Mouse (Mus musculus) adrenal gland, adult (tissue): Measurements from ENCODE around the gene Pik3r5.

Source experiments
- DNase-seq, 2 experiments: peaks; one replicate each; pipeline ENCODE4 v3.0.0; 2022 to 2023; ENCODE audit warnings: low spot score in 1 of 2; ENCODE audit not compliant: inconsistent age in 2 of 2

Pik3r5 gene

GRCm38 (mm10) chr11:68431699-68432360 lies at the start of gene Pik3r5:
Pik3r5 (plus strand) TSS chr11:68432121.
- peak; percentile 74 to 94 for DNase-seq

DNA sequence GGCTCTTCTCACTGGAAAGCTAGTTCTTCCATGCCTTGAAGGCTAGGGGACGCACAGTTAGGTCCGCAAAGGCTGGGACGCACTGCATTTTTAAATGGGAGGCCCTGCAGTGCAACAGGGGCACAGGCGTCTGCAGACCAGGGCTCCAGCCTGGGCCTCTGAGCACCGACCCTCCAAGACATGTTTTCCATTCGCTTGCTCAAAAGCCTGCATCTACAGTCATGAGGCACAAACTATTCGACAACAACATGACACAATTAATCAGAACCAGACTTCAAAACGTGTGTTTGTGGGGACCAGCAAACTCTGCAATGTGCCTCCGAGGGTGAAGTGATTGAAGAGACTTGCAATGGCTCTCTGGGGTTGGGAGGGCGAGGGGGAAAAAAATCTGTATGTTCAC lies 48.4 kb upstream of the Pik3r5 start:
- DNase-seq = peak in 1 of 2 experiments; percentile 22

- peak in 1 of 2 experiments; percentile 22 for DNase-seq
These were observed 47.8 kb upstream of the Pik3r5 start for GRCm38 (mm10) chr11:68384131-68384530.

GRCm38 (mm10) chr11:68384592-68385020 lies 47.3 kb upstream of the Pik3r5 start:
- peak in 1 of 2 experiments; percentile 54 for DNase-seq

GRCm38 (mm10) chr11:68385021-68385821 lies 46.7 kb upstream of the Pik3r5 start:
- DNase-seq = peak; percentile 23 to 68

DNA sequence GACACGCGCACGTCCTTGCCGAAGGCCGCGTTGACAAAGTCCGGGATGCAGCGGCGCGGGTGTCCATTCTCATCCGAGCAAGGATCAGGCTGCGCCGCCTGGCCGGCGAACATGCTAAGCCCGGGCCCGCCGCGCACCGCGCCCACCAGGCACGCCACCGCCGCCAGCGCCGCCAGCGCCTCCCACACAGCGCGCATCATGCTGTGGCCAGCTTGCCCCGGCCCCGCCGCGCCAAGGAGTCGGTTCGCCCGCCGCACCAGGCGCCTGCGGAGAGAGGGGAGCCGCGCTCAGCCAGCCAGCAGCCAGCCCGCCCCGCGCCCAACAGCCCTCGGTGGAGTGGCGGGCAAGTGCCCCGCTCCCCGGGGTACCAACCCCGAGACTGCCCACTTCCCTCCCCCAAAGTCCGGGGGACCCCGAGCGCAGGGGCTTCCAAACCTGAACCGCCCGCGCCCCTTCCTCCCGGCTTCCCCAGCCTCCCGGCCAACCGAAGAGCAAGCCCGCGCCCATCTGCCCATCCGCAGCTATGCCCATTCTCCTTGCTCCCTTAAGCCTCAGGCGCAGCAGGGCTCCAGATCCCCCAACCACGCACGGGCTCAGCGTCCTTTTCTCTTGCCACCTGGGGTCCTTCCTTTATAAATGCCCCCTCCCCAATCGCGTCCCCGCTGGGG lies 45.9 kb upstream of the Pik3r5 start:
- peak; percentile 18 to 60 for DNase-seq

- peak; percentile 41 to 81 for DNase-seq
These were observed 45.1 kb upstream of the Pik3r5 start for GRCm38 (mm10) chr11:68386589-68387440.

- no peak for DNase-seq
These were observed 44.5 kb upstream of the Pik3r5 start for GRCm38 (mm10) chr11:68387441-68387760.

- DNase-seq = peak in 1 of 2 experiments; percentile 20
These were observed 43.8 kb upstream of the Pik3r5 start for GRCm38 (mm10) chr11:68387971-68388654.

DNA sequence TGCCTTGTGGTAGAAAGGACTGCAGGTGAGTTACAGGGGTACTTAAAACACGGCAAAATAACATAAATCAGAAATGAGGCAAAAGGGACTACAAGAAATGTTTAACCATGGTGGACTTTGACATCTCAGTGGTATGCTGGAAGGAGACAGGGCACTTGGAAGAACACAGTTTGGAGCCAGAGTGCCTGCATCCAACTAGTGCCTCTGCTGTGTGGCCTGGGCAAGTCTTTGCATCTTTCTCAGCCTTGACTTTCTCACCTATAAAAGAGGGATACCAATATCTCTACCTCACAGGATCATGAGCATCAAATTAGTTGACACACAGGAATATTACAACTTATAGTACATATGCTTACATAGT lies 43.3 kb upstream of the Pik3r5 start:
- no peak for DNase-seq

DNA sequence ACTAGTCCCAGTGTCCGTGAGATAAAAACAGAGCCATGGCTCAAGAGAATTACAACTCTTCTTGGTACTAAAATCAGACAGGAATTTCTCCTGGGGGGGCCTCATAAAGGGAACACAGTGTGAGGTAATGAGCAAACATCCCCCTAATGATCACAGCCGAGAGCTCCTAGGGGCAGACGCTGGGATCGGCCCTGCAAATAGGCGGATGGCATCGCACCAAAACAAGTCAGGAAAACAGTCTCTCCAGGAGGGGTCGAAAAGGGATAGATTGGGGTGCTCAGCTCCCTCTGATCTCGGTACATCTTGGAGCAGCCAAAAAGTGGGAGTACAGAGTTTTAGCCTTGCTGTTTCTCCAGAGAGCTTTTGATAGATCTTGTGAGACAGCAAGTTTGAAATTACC lies 42.3 kb upstream of the Pik3r5 start:
- DNase-seq = no peak

- DNase-seq = no peak
These were observed 41.3 kb upstream of the Pik3r5 start for GRCm38 (mm10) chr11:68390381-68391287.

DNA sequence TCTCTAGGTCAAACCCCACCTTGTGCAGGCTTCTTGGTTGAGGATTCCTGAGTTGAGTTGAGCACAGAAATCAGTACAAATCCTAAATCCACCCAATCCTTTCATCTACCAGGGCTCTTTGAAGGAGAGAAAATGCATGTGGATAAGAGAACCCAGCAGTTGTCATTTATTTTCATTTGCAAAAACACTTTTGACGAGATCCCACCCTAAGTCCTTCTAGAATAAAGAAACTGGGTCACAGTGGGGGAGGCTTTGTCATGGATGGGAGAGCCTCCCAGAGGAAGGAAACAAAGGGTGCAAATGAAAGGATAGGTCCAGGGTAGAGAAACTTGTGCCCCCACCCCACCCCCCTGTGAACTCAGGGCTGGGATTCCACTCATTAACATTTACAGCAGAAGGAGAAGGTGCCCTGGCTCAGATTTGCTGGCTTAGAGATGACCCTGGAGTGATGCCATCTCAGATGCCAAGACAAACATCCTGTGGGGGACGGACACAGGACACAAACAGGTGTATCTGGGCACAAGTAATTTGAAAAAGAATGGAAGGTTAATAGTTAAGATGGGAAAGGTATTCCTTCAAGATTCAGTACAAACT lies 37.9 kb upstream of the Pik3r5 start:
- no peak for DNase-seq

DNA sequence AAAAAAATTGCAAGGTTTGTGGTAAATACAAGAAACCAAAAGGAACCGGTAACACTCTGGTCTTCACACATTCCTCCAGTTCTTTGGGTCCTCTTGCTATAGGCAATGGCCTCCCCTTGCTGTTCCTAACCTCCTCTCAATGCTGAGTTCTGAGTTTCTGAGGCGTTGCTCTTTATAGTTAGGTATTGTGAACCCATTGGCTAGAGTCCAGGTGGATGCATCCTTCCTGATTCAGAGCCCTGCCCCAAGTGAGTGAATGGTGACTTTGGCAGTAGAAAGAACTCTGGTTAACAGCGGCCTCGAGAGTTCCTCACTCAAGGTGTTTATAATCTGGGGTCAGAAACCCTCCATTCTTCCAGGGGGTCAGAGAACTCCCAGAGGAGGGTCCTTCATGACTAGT lies 37.2 kb upstream of the Pik3r5 start:
- DNase-seq = no peak

- DNase-seq = no peak
These were observed 36.4 kb upstream of the Pik3r5 start for GRCm38 (mm10) chr11:68395546-68395945.

DNA sequence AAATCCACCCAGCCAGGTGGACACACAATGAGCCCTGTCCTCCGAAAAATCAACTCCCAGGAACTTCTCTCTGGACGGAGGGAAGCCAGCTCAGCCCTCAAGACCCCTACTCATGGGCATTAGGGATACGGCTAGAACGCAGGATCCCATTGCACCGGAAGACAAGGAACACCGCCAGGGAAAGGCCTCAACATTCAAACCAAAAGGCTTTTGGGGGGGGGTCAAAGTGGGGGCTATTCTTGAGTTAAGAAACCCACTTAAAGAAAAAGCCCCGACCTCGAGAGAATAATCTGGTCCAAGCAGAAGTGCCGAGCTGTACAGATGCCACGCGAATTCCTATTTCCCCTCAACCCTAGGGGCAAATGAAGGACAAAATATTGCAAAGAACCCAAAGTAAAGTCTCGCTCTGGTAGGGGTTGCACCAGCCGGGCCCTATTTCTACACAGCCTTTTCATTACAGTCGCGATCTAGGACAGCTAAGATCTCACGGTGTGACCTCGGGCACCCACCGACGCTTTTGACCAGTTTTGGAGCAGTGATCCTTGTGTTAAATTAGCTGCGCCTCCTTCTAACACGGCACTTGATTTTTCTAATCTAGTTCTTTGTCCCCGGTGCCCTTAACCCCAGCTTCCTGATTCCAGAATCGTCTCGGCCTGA lies 32.9 kb upstream of the Pik3r5 start:
- no peak for DNase-seq

GRCm38 (mm10) chr11:68399548-68400020 lies 32.3 kb upstream of the Pik3r5 start:
- peak in 1 of 2 experiments; percentile 46 for DNase-seq

- peak; percentile 13 to 73 for DNase-seq
These were observed 31.8 kb upstream of the Pik3r5 start for GRCm38 (mm10) chr11:68400021-68400671.
